Mouse (Mus musculus) liver, embryonic 14.5 days (tissue): ENCODE measurements around the gene Rpl9.

Experiments
- CTCF ChIP-seq: IDR thresholded peaks from 2 replicates; pipeline ENCODE4 v1.5.1; 2016; ENCODE audit warnings: antibody characterized with exemption, low read depth, control low read depth
- EP300 ChIP-seq: IDR thresholded peaks from 2 replicates; pipeline ENCODE4 v1.6.1; 2016; ENCODE audit warnings: antibody characterized with exemption, low read depth

DNA sequence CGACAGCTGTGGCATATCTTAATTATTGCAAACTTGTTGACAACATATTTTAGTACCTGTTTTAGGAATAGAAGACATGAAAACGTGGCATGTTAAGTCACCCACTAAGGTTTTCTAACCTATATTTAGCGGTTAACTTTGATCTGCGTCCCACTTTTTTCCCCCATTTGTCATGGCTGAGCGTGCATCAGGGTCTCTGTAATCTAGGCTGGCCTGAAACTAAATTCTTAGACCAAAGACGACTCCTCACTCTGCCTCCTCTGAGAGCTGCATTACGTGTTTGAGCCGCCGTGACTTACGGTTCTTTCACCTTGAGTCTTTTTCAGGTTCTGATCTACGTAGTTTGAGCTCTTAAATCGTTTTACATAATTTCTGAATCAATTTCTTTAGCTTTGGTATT is 509 bp upstream of the Rpl9 start:
- no peak for TF ChIP-seq CTCF
- TF ChIP-seq EP300: no peak
